Mouse (Mus musculus) E14TG2a.4 (cell line): Measurements from ENCODE around the gene Spry1.

ENCODE experiments used
- H3K27me3 ChIP-seq: 2 replicates; pipeline ENCODE4 v1.6.1; 2014; ENCODE audit warnings: low read length, control low read depth; ENCODE audit not compliant: insufficient read depth
- H3K36me3 ChIP-seq: 2 replicates; pipeline ENCODE4 v1.6.1; 2014; ENCODE audit warnings: low read length, control low read depth; ENCODE audit not compliant: insufficient read depth
- H3K4me1 ChIP-seq: replicated peaks from 2 replicates; pipeline ENCODE4 v1.6.1; 2014; ENCODE audit warnings: low read depth, low read length, control low read depth
- H3K4me3 ChIP-seq: replicated peaks from 2 replicates; pipeline ENCODE4 v1.5.1; 2014; ENCODE audit warnings: mild to moderate bottlenecking, low read length
- H3K9me3 ChIP-seq: 2 replicates; pipeline ENCODE4 v1.6.1; 2014; ENCODE audit warnings: low read length, control low read depth
- CTCF ChIP-seq: conservative IDR thresholded peaks from 2 replicates; pipeline ENCODE4 v1.5.1; 2014; ENCODE audit warnings: low read length
- NANOG ChIP-seq: IDR thresholded peaks from 2 replicates; pipeline ENCODE4 v1.6.1; 2014; ENCODE audit warnings: borderline replicate concordance, low read length, mixed read lengths
- POU5F1 ChIP-seq: IDR thresholded peaks from 2 replicates; pipeline ENCODE4 v1.6.1; 2014; ENCODE audit warnings: low read length, borderline replicate concordance

The Spry1 gene

GRCm38 (mm10) chr3:37673513-37674261 lies 33.9 kb downstream of the Spry1 start:
- Histone ChIP-seq H3K4me3 (0 out of 2 replicates have a peak overlapping the region, but pooled peaks have one; percentile 11), H3K36me3 (peaks cover 77% of the 10 kb centered on the region), H3K4me1 (peaks cover 70% of the 10 kb centered on the region), H3K9me3 (no peaks in the 10 kb centered on the region), H3K27me3 (no peaks in the 10 kb centered on the region)
- no peak for TF ChIP-seq POU5F1
- no peak for TF ChIP-seq NANOG
- no peak for TF ChIP-seq CTCF

GRCm38 (mm10) chr3:37675056-37675525 lies 35.3 kb downstream of the Spry1 start:
- Histone ChIP-seq H3K4me3 (no peak overlapping the region), H3K27me3 (no peaks in the 10 kb centered on the region), H3K36me3 (peaks cover 87% of the 10 kb centered on the region), H3K4me1 (peaks cover 56% of the 10 kb centered on the region), H3K9me3 (no peaks in the 10 kb centered on the region)
- no peak for TF ChIP-seq NANOG
- no peak for TF ChIP-seq CTCF
- no peak for TF ChIP-seq POU5F1

- Histone ChIP-seq H3K4me3 (no peak overlapping the region), H3K36me3 (peaks cover 92% of the 10 kb centered on the region), H3K27me3 (no peaks in the 10 kb centered on the region), H3K4me1 (peaks cover 47% of the 10 kb centered on the region), H3K9me3 (no peaks in the 10 kb centered on the region)
- no peak for TF ChIP-seq NANOG
- TF ChIP-seq POU5F1, result no peak
- TF ChIP-seq CTCF, result no peak
These were observed 36.5 kb downstream of the Spry1 start for GRCm38 (mm10) chr3:37676291-37676690.

DNA sequence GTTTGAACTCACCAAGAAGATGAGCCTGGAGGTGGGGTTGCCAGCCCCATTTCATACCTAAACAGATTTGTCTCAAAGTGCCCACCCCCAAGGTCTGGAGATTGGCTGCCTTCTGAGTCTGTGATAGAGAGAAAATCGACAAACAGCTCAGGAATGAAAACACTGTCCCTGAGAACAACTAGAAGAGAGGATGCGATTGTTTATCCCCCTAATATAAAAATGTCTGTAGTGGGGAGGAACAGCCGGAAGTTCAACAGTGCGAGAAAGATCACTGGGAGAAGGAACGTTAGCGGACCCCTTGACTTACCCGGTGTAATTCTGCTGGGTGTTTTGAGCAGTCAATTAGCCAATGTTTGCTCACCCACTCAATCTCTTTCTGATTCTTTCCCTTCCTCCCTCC lies 46.5 kb downstream of the Spry1 start:
- H3K4me1 ChIP-seq, result peaks cover 41% of the 10 kb centered on the region
- no peaks in the 10 kb centered on the region for H3K9me3 ChIP-seq
- peaks cover 30% of the 10 kb centered on the region for H3K36me3 ChIP-seq
- TF ChIP-seq CTCF (no peak), NANOG (no peak), POU5F1 (no peak)
- H3K4me3 ChIP-seq, result peak overlapping the region; percentile 73; the same call in 1 of the 2 replicates
- H3K27me3 ChIP-seq, result peaks cover 12% of the 10 kb centered on the region; the same call in 1 of the 2 replicates

DNA sequence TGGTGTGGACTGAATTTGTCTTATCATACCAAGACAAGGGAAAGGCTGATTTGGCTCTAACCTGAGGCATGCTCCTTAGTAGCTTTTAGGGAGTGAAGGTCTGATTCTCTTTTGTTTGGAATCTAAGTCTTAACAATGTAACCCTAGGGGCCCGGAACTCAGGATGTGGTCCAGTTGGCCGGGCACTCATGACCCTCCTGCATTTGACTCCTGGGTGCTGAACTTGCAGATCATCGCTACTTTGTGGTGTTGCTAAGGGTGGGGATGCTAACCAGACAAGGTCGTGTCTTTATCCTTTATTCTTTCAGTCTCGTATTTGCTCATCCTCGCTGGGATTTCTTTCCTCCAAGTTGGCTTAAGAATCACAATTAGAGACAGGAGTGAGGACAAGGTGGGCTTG lies 47.0 kb downstream of the Spry1 start:
- H3K9me3 ChIP-seq, result no peaks in the 10 kb centered on the region
- peaks cover 24% of the 10 kb centered on the region for H3K36me3 ChIP-seq
- H3K27me3 ChIP-seq, result peaks cover 16% of the 10 kb centered on the region
- peaks cover 41% of the 10 kb centered on the region for H3K4me1 ChIP-seq
- TF ChIP-seq POU5F1 (no peak), CTCF (no peak), NANOG (no peak)
- H3K4me3 ChIP-seq, result peak overlapping the region; percentile 73

DNA sequence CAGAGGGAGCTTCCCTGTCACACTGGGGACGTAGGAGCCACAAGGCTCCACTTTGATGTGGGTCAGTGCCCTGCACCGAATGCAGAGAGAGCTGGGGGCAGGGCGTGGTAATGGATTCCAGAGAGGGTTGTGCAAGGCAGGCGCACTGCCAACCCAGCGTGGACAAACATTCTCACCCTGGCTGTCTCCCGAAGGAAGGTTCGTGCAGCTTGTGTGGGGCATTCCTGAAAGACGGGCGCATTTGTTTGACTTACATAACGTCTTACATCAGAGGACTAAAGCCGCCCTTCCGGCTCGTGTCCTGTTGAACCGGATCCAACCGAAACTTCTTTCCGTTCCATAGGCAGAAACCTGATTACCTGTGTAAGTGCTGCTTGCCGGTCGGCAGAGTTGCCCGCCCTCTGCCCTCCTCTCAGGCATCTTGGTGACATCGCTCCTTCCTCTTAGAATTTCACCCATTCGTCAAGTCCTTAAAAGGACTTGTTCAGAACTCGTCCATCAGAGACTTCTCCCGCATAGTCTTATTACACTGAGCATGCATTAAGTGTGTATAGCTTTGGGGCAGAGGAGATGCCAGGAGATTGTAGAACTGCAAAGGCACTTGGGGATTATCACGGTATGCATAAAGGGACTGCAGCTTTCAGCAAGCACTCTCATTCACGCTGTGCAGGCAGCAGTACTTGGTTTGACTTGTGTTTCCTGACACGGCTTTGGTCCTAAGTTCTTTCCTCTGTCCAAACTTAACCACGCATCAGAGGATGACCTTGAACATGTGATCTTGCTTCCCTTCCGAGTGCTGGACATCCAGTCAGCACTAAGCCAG lies 47.6 kb downstream of the Spry1 start:
- H3K4me1 ChIP-seq, result peaks cover 41% of the 10 kb centered on the region
- H3K4me3 ChIP-seq, result peak overlapping the region; percentile 73
- peaks cover 20% of the 10 kb centered on the region for H3K36me3 ChIP-seq
- peaks cover 16% of the 10 kb centered on the region for H3K27me3 ChIP-seq
- H3K9me3 ChIP-seq, result no peaks in the 10 kb centered on the region
- TF ChIP-seq NANOG, result no peak
- no peak for TF ChIP-seq CTCF
- TF ChIP-seq POU5F1, result no peak

- Histone ChIP-seq H3K27me3 (peaks cover 16% of the 10 kb centered on the region), H3K4me1 (peaks cover 8% of the 10 kb centered on the region), H3K36me3 (no peaks in the 10 kb centered on the region), H3K9me3 (no peaks in the 10 kb centered on the region), H3K4me3 (no peak overlapping the region)
- TF ChIP-seq POU5F1, result no peak
- TF ChIP-seq NANOG, result no peak
- no peak for TF ChIP-seq CTCF
These were observed 53.2 kb downstream of the Spry1 start for GRCm38 (mm10) chr3:37692945-37693344.

DNA sequence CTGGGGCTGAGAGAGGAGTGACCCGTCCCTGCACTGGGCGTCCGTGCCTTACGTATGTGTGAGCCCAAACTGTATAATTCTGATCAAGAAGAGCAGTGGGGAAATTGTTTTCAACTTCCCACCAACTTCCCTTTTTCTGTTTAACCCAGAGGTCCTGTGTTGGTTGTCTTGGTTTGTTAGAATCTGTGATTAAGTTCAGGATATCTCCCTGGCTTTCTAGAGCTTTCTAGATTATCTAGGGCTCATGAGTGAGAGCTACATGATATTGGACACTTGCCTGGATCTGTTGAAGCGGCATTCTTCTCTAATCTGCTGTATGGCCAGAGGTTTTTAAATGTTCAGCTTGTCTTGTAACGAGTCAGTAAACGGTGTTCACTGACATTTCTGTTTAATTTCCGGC lies 53.8 kb downstream of the Spry1 start:
- TF ChIP-seq POU5F1, result no peak
- TF ChIP-seq CTCF, result no peak
- no peak for TF ChIP-seq NANOG
- no peak overlapping the region for H3K4me3 ChIP-seq
- H3K27me3 ChIP-seq, result peaks cover 14% of the 10 kb centered on the region
- H3K4me1 ChIP-seq, result peaks cover 2% of the 10 kb centered on the region; the same call in 1 of the 2 replicates
- no peaks in the 10 kb centered on the region for H3K9me3 ChIP-seq
- no peaks in the 10 kb centered on the region for H3K36me3 ChIP-seq
